Mouse (Mus musculus) E14TG2a.4 (cell line): ENCODE measurements around the gene Cxcl10.

Source experiments
- CTCF ChIP-seq: conservative IDR thresholded peaks from 2 replicates; pipeline ENCODE4 v1.5.1; 2014; ENCODE audit warnings: low read length
- NANOG ChIP-seq: IDR thresholded peaks from 2 replicates; pipeline ENCODE4 v1.6.1; 2014; ENCODE audit warnings: borderline replicate concordance, low read length, mixed read lengths

GRCm38 (mm10) chr5:92370891-92371290, 22.2 kb upstream of the Cxcl10 start:
- TF ChIP-seq CTCF (no peak), NANOG (no peak)
